Mouse (Mus musculus) stomach, postnatal 0 days (tissue): ENCODE measurements at regions not wholly inside any gene's neighbourhood (a gene's known extent, or its start where the extent isn't known, plus 50 kb on each side); places are given as distances from the start of the nearest gene placed in this dataset.

ENCODE experiments used
- ATAC-seq: fragments of 200-750 bp; cut with Nextera tagmentation; 2 replicates; pipeline ENCODE4 v1.8.0; 2017; ENCODE audit not compliant: low FRiP score, low TSS enrichment
- DNase-seq: peaks from one replicate; pipeline ENCODE4 v3.0.0-alpha.2; 2016; ENCODE audit warnings: low spot score
- H3K27ac ChIP-seq: fragments of 300-500 bp; sonication (generic); replicated peaks from 2 replicates; pipeline ENCODE4 v1.5.1; 2014; ENCODE audit warnings: mild to moderate bottlenecking, control low read depth
- H3K27me3 ChIP-seq: fragments of 300-500 bp; sonication (generic); 2 replicates; pipeline ENCODE4 v1.6.1; 2014; ENCODE audit warnings: low read length; ENCODE audit not compliant: control insufficient read depth, insufficient read depth
- H3K36me3 ChIP-seq: fragments of 300-500 bp; sonication (generic); 2 replicates; pipeline ENCODE4 v1.6.1; 2014; ENCODE audit warnings: low read length, mixed read lengths; ENCODE audit not compliant: control insufficient read depth, insufficient read depth
- H3K4me1 ChIP-seq: fragments of 300-500 bp; sonication (generic); replicated peaks from 2 replicates; pipeline ENCODE4 v1.6.1; 2014; ENCODE audit warnings: antibody characterized with exemption; ENCODE audit not compliant: control insufficient read depth, insufficient read depth
- H3K4me2 ChIP-seq: fragments of 300-500 bp; sonication (generic); replicated peaks from 2 replicates; pipeline ENCODE4 v1.6.1; 2014; ENCODE audit warnings: low read depth, mild to moderate bottlenecking, control low read depth, moderate library complexity
- H3K4me3 ChIP-seq: fragments of 300-500 bp; sonication (generic); 2 replicates; pipeline ENCODE4 v1.5.1; 2014; ENCODE audit warnings: low read depth, low read length, control low read depth
- H3K9ac ChIP-seq: fragments of 300-500 bp; sonication (generic); 2 replicates; pipeline ENCODE4 v1.6.1; 2014; ENCODE audit warnings: mild to moderate bottlenecking, low read length, control low read depth, mixed read lengths
- H3K9me3 ChIP-seq: fragments of 300-500 bp; sonication (generic); 2 replicates; pipeline ENCODE4 v1.6.1; 2016; ENCODE audit warnings: low read length; ENCODE audit not compliant: control insufficient read depth
- CTCF ChIP-seq: IDR thresholded peaks from 2 replicates; pipeline ENCODE4 v1.5.1; 2016; ENCODE audit warnings: antibody characterized with exemption, low read depth, mild to moderate bottlenecking, moderate library complexity
- EP300 ChIP-seq: optimal IDR thresholded peaks from 2 replicates; pipeline ENCODE3; 2016; ENCODE audit warnings: antibody characterized with exemption
- WGBS: fragments of 180-500 bp; shearing (Covaris S2); extraction: QIAGEN DNeasy Blood & Tissue Kit; methylation state at CpG from one replicate; pipeline ENCODE4 v1.1.7; 2014; 5-methylcytosine and 5-hydroxymethylcytosine counted together

GRCm38 (mm10) chr6:50509207-50509606 lies 53.2 kb upstream of the Osbpl3 start:
- H3K9me3 ChIP-seq: no peaks in the 10 kb centered on the region
- no peaks in the 10 kb centered on the region for H3K36me3 ChIP-seq
- no peak overlapping the region for H3K27ac ChIP-seq
- H3K4me3 ChIP-seq: no peak overlapping the region
- DNase-seq (no peak), ATAC-seq (no peak)
- H3K9ac ChIP-seq: no peak overlapping the region
- H3K27me3 ChIP-seq: no peaks in the 10 kb centered on the region
- H3K4me2 ChIP-seq: no peak overlapping the region
- 64% methylated on average over 2 of the region's 2 CpGs for WGBS
- TF ChIP-seq EP300 (no peak), CTCF (no peak)
- H3K4me1 ChIP-seq: no peaks in the 10 kb centered on the region; the same call in 1 of the 2 replicates

GRCm38 (mm10) chr6:50507466-50507865 lies 51.5 kb upstream of the Osbpl3 start:
- Histone ChIP-seq H3K9ac (no peak overlapping the region), H3K4me2 (no peak overlapping the region), H3K9me3 (no peaks in the 10 kb centered on the region), H3K27me3 (no peaks in the 10 kb centered on the region), H3K4me1 (no peaks in the 10 kb centered on the region; the same call in 1 of the 2 replicates), H3K4me3 (no peak overlapping the region), H3K27ac (no peak overlapping the region), H3K36me3 (no peaks in the 10 kb centered on the region)
- TF ChIP-seq CTCF: peak; percentile 13; the same call in 1 of the 2 replicates
- TF ChIP-seq EP300: no peak
- DNase-seq: no peak
- WGBS: 76% methylated on average over 4 of the region's 4 CpGs
- ATAC-seq: no peak
